In the genomic region with DNA sequence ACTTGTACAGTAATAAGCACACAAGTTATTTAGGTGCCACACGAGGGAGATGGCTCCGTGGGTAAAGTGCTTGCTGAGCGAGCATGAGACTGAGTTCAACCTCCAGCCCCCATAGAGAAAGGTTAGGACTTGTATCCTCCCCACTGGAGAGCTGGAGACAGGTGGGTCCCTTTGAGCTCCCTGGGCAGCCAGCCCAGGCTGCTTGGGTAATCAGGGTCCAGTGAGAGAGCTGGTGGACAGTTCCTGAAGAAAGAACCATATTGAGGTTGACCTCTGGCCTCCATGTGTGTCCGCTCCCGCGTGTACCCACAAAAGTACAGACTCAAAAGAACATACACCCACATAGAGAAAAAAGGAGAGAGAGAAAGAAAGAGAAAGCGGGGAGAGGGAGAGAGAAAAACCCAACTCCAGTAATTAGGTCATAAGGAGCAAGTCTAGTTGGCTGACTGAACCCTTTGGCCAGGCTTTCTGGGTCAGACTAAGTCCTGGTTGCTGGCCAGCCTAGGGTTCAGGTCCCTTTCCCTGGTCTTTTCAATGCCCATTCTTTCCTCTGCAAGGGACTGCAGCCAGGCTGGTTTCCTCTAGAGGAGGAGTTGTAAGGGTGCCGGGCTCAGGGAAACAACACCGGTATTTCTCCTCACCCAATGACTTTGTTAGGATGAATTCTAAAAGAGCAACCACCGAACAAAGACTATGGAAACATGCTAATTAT, we compare ENCODE assay signal across 13 mouse cellular contexts. TPM values are rescaled to one million over a fixed set of nuclear protein-coding genes. Genes with fewer than 3 reads are reported as not detected.
DNase-seq lines count a peak whose midpoint lies in the region; ATAC-seq and TF ChIP-seq lines count a peak whose summit lies in the region.
"Had no signal": no experiment of that assay in that cellular context is flagged by ENCODE, and none has a peak within 500 bp of the region (broad histone marks: within the 10 kb centered on the region; RNA-seq: fewer than 3 reads in every experiment).

No protein-coding gene starts in this region.

- H3K4me3 ChIP-seq in hindbrain, embryonic 10.5 days = no peak overlapping the region
- no peak overlapping the region for H3K4me3 ChIP-seq in hindbrain, embryonic 13.5 days
- H3K4me3 ChIP-seq in liver, embryonic 16.5 days (ENCODE audit: low read depth, low read length) = no peak overlapping the region
- no peak overlapping the region for H3K4me3 ChIP-seq in liver, embryonic 11.5 days (ENCODE audit: low read depth, low read length)
- no peak overlapping the region for H3K4me3 ChIP-seq in brown adipose tissue, adult 24 weeks (ENCODE audit: insufficient read depth, low read depth, low read length)
- no peak overlapping the region for H3K4me3 ChIP-seq in stomach, postnatal 0 days (ENCODE audit: low read depth, low read length)
- H3K4me3 ChIP-seq: embryonic facial prominence, embryonic 12.5 days; limb, embryonic 12.5 days had no signal

- 0 out of 2 replicates have a peak overlapping the region, but pooled peaks have one; percentile 24 for H3K27ac ChIP-seq in hindbrain, embryonic 10.5 days
- H3K27ac ChIP-seq in hindbrain, embryonic 13.5 days = no peak overlapping the region
- H3K27ac ChIP-seq in liver, embryonic 16.5 days (ENCODE audit: low read length) = no peak overlapping the region
- no peak overlapping the region for H3K27ac ChIP-seq in liver, embryonic 11.5 days (ENCODE audit: low read depth, low read length)
- peak overlapping the region; percentile 68 for H3K27ac ChIP-seq in brown adipose tissue, adult 24 weeks (replicated peaks; ENCODE audit: low read depth, low read length)
- H3K27ac ChIP-seq in stomach, postnatal 0 days (replicated peaks) = no peak overlapping the region
- H3K27ac ChIP-seq: embryonic facial prominence, embryonic 12.5 days; limb, embryonic 12.5 days had no signal

- no peak for ATAC-seq in hindbrain, embryonic 13.5 days (ENCODE audit: low FRiP score)
- ATAC-seq in liver, embryonic 16.5 days (ENCODE audit: low read depth) = peak; percentile 25; the same call in 1 of the 2 replicates
- ATAC-seq in liver, embryonic 11.5 days (replicated peaks; ENCODE audit: low FRiP score) = no peak
- ATAC-seq in stomach, postnatal 0 days (ENCODE audit: low FRiP score, low TSS enrichment) = no peak
- ATAC-seq: intestine, embryonic 16.5 days had no signal

- H3K27me3 ChIP-seq in hindbrain, embryonic 10.5 days (ENCODE audit: insufficient read depth, poor library complexity, severe bottlenecking) = no peaks in the 10 kb centered on the region
- H3K27me3 ChIP-seq in hindbrain, embryonic 13.5 days = no peaks in the 10 kb centered on the region
- no peaks in the 10 kb centered on the region for H3K27me3 ChIP-seq in liver, embryonic 16.5 days (ENCODE audit: control insufficient read depth, insufficient read depth, low read depth, low read length)
- H3K27me3 ChIP-seq in liver, embryonic 11.5 days (replicated peaks; ENCODE audit: control insufficient read depth, insufficient read depth, low read length) = no peaks in the 10 kb centered on the region
- no peaks in the 10 kb centered on the region for H3K27me3 ChIP-seq in stomach, postnatal 0 days (ENCODE audit: control insufficient read depth, insufficient read depth, low read length)
- H3K27me3 ChIP-seq: embryonic facial prominence, embryonic 12.5 days; limb, embryonic 12.5 days had no signal

- no peak for TF ChIP-seq EP300 in stomach, postnatal 0 days (optimal IDR thresholded peaks at IDR 0.05)

- H3K9me3 ChIP-seq in hindbrain, embryonic 10.5 days = no peaks in the 10 kb centered on the region
- H3K9me3 ChIP-seq in hindbrain, embryonic 13.5 days = no peaks in the 10 kb centered on the region
- no peaks in the 10 kb centered on the region for H3K9me3 ChIP-seq in liver, embryonic 16.5 days (replicated peaks; ENCODE audit: control insufficient read depth, low read length)
- no peaks in the 10 kb centered on the region for H3K9me3 ChIP-seq in liver, embryonic 11.5 days (ENCODE audit: control insufficient read depth, low read length)
- no peaks in the 10 kb centered on the region for H3K9me3 ChIP-seq in stomach, postnatal 0 days (ENCODE audit: control insufficient read depth, low read length)
- H3K9me3 ChIP-seq: embryonic facial prominence, embryonic 12.5 days; limb, embryonic 12.5 days had no signal

- 88% methylated on average over 10 of the region's 10 CpGs for WGBS in hindbrain, embryonic 10.5 days
- WGBS in hindbrain, embryonic 13.5 days = 84% methylated on average over 10 of the region's 10 CpGs
- 67% methylated on average over 10 of the region's 10 CpGs for WGBS in liver, embryonic 16.5 days (ENCODE audit: insufficient replicate concordance)
- WGBS in liver, embryonic 11.5 days = 81% methylated on average over 10 of the region's 10 CpGs
- WGBS in stomach, postnatal 0 days = 80% methylated on average over 10 of the region's 10 CpGs

- H3K36me3 ChIP-seq in hindbrain, embryonic 10.5 days = no peaks in the 10 kb centered on the region
- H3K36me3 ChIP-seq in hindbrain, embryonic 13.5 days = no peaks in the 10 kb centered on the region
- no peaks in the 10 kb centered on the region for H3K36me3 ChIP-seq in liver, embryonic 16.5 days (ENCODE audit: control insufficient read depth, insufficient read depth)
- H3K36me3 ChIP-seq in liver, embryonic 11.5 days (ENCODE audit: control insufficient read depth, insufficient read depth, low read length) = no peaks in the 10 kb centered on the region
- H3K36me3 ChIP-seq in stomach, postnatal 0 days (ENCODE audit: control insufficient read depth, insufficient read depth, low read length) = no peaks in the 10 kb centered on the region
- H3K36me3 ChIP-seq: embryonic facial prominence, embryonic 12.5 days; limb, embryonic 12.5 days had no signal

- peaks cover 4% of the 10 kb centered on the region for H3K4me1 ChIP-seq in hindbrain, embryonic 10.5 days (replicated peaks)
- peaks cover 9% of the 10 kb centered on the region; the same call in 1 of the 2 replicates for H3K4me1 ChIP-seq in hindbrain, embryonic 13.5 days (replicated peaks)
- no peaks in the 10 kb centered on the region; the same call in 1 of the 2 replicates for H3K4me1 ChIP-seq in liver, embryonic 16.5 days (ENCODE audit: control insufficient read depth, low read depth, low read length)
- H3K4me1 ChIP-seq in liver, embryonic 11.5 days (replicated peaks; ENCODE audit: control insufficient read depth, insufficient read depth, low read length) = peaks cover 3% of the 10 kb centered on the region; the same call in 1 of the 2 replicates
- H3K4me1 ChIP-seq in brown adipose tissue, adult 24 weeks (ENCODE audit: control insufficient read depth, insufficient read depth, insufficient read length, low read length) = peaks cover 2% of the 10 kb centered on the region
- H3K4me1 ChIP-seq in stomach, postnatal 0 days (replicated peaks; ENCODE audit: control insufficient read depth, insufficient read depth) = peaks cover 6% of the 10 kb centered on the region

- H3K9ac ChIP-seq in hindbrain, embryonic 13.5 days = no peak overlapping the region
- H3K9ac ChIP-seq in liver, embryonic 16.5 days (ENCODE audit: low read depth, low read length) = no peak overlapping the region
- H3K9ac ChIP-seq in liver, embryonic 11.5 days (ENCODE audit: low read depth, low read length) = no peak overlapping the region
- H3K9ac ChIP-seq in stomach, postnatal 0 days (ENCODE audit: low read length) = no peak overlapping the region
- H3K9ac ChIP-seq: embryonic facial prominence, embryonic 12.5 days; limb, embryonic 12.5 days had no signal

- no peak for DNase-seq in hindbrain, embryonic 10.5 days (ENCODE audit: low spot score)
- DNase-seq in liver, embryonic 11.5 days (ENCODE audit: low spot score) = no peak
- peak; percentile 88 for DNase-seq in adipocyte (ENCODE audit: low spot score)
- DNase-seq in stomach, postnatal 0 days (ENCODE audit: low spot score) = no peak
- DNase-seq: gastrocnemius, postnatal 25 days; heart, postnatal 36 days had no signal

- no peak overlapping the region for H3K4me2 ChIP-seq in hindbrain, embryonic 13.5 days
- no peak overlapping the region for H3K4me2 ChIP-seq in liver, embryonic 16.5 days (ENCODE audit: low read depth, low read length)
- H3K4me2 ChIP-seq in liver, embryonic 11.5 days = no peak overlapping the region
- H3K4me2 ChIP-seq in stomach, postnatal 0 days (replicated peaks; ENCODE audit: low read depth) = no peak overlapping the region
- H3K4me2 ChIP-seq: embryonic facial prominence, embryonic 12.5 days; heart, embryonic 11.5 days; limb, embryonic 12.5 days had no signal

- TF ChIP-seq CTCF in stomach, postnatal 0 days (IDR thresholded peaks at IDR 0.05; ENCODE audit: low read depth) = no peak

RNA-seq across cellular contexts. Expression of gene Skil, which starts 13.9 kb away (rescaled TPM):
- 34.4 and 37.3 TPM in 2 replicates for polyA plus RNA-seq in hindbrain, embryonic 10.5 days (2016; fragmentation: Nextera tagmentation; extraction: Ambion mirVana)
- polyA plus RNA-seq in hindbrain, embryonic 13.5 days (2015; fragmentation: Nextera tagmentation; extraction: Ambion mirVana) = 33.5 and 34.4 TPM in 2 replicates
- polyA plus RNA-seq in liver, embryonic 16.5 days (2015; fragmentation: Nextera tagmentation; extraction: Ambion mirVana) = 4.2 and 5.6 TPM in 2 replicates
- 14.2 and 16.6 TPM in 2 replicates for polyA plus RNA-seq in liver, embryonic 11.5 days (2014; fragmentation: Nextera tagmentation; extraction: Ambion mirVana)
- polyA plus RNA-seq in brown adipose tissue, adult 24 weeks (2012; ENCODE audit: insufficient read depth, insufficient read length, missing spikeins) = 18.4 and 21.4 TPM in 2 replicates
- 16.4 and 20.8 TPM in 2 replicates for polyA plus RNA-seq in stomach, postnatal 0 days (2015; fragmentation: Nextera tagmentation; extraction: Ambion mirVana)

Comparison
In these comparisons a context has a peak if more than half of its experiments do, and no peak if none do; other contexts are left out.
1. H3K27ac ChIP-seq: peak in hindbrain, embryonic 10.5 days (single experiment) and brown adipose tissue, adult 24 weeks (single experiment); none in hindbrain, embryonic 13.5 days (single experiment), liver, embryonic 16.5 days (single experiment), liver, embryonic 11.5 days (single experiment) and stomach, postnatal 0 days (single experiment).